In the genomic region with DNA sequence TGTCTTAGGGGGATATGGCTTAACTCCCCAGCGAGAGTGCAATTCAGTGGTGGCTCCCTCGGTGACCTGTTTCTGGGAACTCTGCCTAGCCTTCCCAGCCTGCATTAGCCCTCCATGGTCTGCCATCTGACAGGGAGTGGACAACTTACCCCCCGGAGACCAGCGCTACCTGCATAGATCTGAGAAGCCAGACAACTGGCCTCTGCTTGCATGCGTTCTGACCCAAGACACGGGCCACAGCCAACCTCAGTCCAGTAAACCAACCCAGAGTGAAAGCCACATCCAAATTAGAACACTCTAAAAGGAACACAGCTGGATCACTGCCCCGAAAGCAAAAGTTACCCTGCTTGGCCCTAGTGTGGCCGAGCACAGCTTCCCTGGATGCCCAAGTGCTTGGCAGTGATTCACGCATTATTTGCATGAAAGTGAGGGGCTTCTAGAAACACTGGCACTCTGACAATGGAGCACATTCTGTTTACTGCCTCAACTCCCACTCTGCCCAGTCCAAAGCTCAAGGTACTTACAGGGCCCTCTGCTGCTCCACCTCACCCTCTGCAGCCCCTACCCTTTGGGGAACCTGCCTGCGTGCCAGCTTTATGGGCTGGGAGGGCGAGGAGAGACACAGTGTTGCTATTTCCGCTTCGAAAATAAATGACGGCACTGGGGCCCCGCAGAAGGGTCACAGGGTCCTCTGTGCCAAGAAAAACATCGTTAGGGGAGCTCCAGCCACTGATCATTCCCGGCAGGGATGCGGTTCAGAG, we compare ENCODE assay signal across 8 mouse cellular contexts.
DNase-seq lines count a peak whose midpoint lies in the region; ATAC-seq lines count a peak whose summit lies in the region.

No protein-coding gene starts in this region.

- no peaks in the 10 kb centered on the region for H3K9me3 ChIP-seq in heart, embryonic 15.5 days (replicated peaks)

- WGBS in heart, embryonic 15.5 days = 35% methylated on average over 18 of the region's 18 CpGs

- peak overlapping the region; percentile 32 for H3K9ac ChIP-seq in heart, embryonic 15.5 days

- H3K27me3 ChIP-seq in heart, embryonic 15.5 days = no peaks in the 10 kb centered on the region

- H3K4me2 ChIP-seq in heart, embryonic 15.5 days = peak overlapping the region; percentile 43

- H3K27ac ChIP-seq in heart, embryonic 15.5 days = peak overlapping the region; percentile 81

- no peak overlapping the region for H3K4me3 ChIP-seq in heart, embryonic 15.5 days

- H3K4me1 ChIP-seq in heart, embryonic 15.5 days (replicated peaks) = peaks cover 65% of the 10 kb centered on the region

- H3K36me3 ChIP-seq in heart, embryonic 15.5 days = peaks cover 5% of the 10 kb centered on the region

- peak; percentile 70 for DNase-seq in adrenal gland, postnatal 14 days
- DNase-seq in adrenal gland, postnatal 25 days = no peak
- peak; percentile 35 to 43 for DNase-seq in adrenal gland, postnatal 36 days
- DNase-seq in kidney, postnatal 36 days = peak; percentile 64 to 67
- DNase-seq in testis, postnatal 14 days (ENCODE audit: low spot score) = peak; percentile 31
- DNase-seq in thymus, postnatal 36 days = no peak
- no peak for DNase-seq in cerebellum, adult 8-10 months

- peak; percentile 57 for ATAC-seq in heart, embryonic 15.5 days (replicated peaks; ENCODE audit: insufficient number of reproducible peaks, insufficient read depth, low FRiP score, low read depth)

Comparison
In these comparisons a context has a peak if more than half of its experiments do, and no peak if none do; other contexts are left out.
1. DNase-seq: peak in adrenal gland, postnatal 14 days (single experiment), adrenal gland, postnatal 36 days (2 of 2), kidney, postnatal 36 days (2 of 2) and testis, postnatal 14 days (single experiment); none in adrenal gland, postnatal 25 days (single experiment), thymus, postnatal 36 days (0 of 2) and cerebellum, adult 8-10 months (single experiment).